Mouse (Mus musculus): ENCODE measurements around the gene Slc22a23.

DNA sequence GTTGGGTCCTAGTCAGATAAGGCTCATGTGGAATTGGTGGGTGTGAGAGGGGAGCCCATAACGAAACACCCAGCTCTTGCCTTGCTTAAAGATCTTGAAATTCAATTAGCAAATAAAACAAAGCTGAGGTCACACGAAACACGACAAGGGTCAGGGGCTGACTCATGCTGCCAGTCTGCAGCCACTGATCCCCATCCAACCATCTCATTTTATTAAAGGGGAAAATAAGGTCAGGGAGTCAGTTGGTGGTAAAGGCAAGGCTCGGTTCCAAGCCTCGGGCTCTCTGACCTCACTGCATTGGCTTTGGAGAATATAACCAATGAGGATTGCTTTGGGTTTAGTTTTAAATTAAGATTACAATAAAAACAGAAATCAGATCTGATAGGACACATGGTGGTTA lies 110.5 kb downstream of the Slc22a23 start:
- no peak for TF ChIP-seq POLR2A (IDR thresholded peaks at IDR 0.05; ENCODE audit: low read depth, low read length)
- no peak for TF ChIP-seq ELF1 (IDR thresholded peaks at IDR 0.05; ENCODE audit: low read depth, low read length)
- TF ChIP-seq RCOR1 (conservative IDR thresholded peaks at IDR 0.05; ENCODE audit: low read depth, low read length), result no peak
- TF ChIP-seq KAT2A (IDR thresholded peaks at IDR 0.05; ENCODE audit: insufficient replicate concordance, low read length), result no peak
- no peak for TF ChIP-seq MAFK (IDR thresholded peaks at IDR 0.05; ENCODE audit: insufficient replicate concordance, low read length)
- no peak for TF ChIP-seq CTCF (conservative IDR thresholded peaks at IDR 0.05 in 1 of 2, IDR thresholded peaks at IDR 0.05 in 1 of 2; ENCODE audit: low read depth in 2 of 2, low read length in 2 of 2)
- no peak for TF ChIP-seq UBTF (IDR thresholded peaks at IDR 0.05; ENCODE audit: low read depth, low read length)
- TF ChIP-seq MAX (IDR thresholded peaks at IDR 0.05; ENCODE audit: low read length), result no peak
- TF ChIP-seq TCF12 (IDR thresholded peaks at IDR 0.05; ENCODE audit: low read depth, low read length), result no peak
- TF ChIP-seq ZNF384 (IDR thresholded peaks at IDR 0.05; ENCODE audit: low read depth, low read length), result no peak
- TF ChIP-seq MYC (IDR thresholded peaks at IDR 0.05; ENCODE audit: low read depth, low read length), result no peak
- no peak for TF ChIP-seq EP300 (IDR thresholded peaks at IDR 0.05; ENCODE audit: low read length)
- TF ChIP-seq MXI1 (IDR thresholded peaks at IDR 0.05; ENCODE audit: low read depth, low read length), result no peak
